Mouse (Mus musculus) left cerebral cortex, postnatal 4 days (tissue): ENCODE results near the gene Abca6. TPM values are rescaled to one million over a fixed set of nuclear protein-coding genes. Genes with fewer than 3 reads are reported as not detected.

Source experiments
- DNase-seq: peaks from one replicate; pipeline ENCODE4 v3.0.0-alpha.2; 2022
- intact Hi-C: fragments of 180-260 bp; cut with DNase I; formaldehyde crosslinking; loops from one replicate; pipeline ENCODE4 v1.15.1; 2025
- total RNA-seq, 2 experiments: library from RNA; stranded (reverse); gene quantifications; 2 replicates each; pipeline ENCODE4 v1.2.3; 2021

The Abca6 gene
- total RNA-seq, 2 experiments from 2014 or later = 0.89 to 0.94 TPM

GRCm38 (mm10) chr11:110198882-110199281, 52.7 kb downstream of the Abca6 start:
- intact Hi-C loops = no loop called here
- DNase-seq = no peak

GRCm38 (mm10) chr11:110196561-110197306, 54.8 kb downstream of the Abca6 start:
- intact Hi-C loops = no loop called here
- DNase-seq = no peak

GRCm38 (mm10) chr11:110195310-110195709, 56.3 kb downstream of the Abca6 start:
- intact Hi-C loops = no loop called here
- no peak for DNase-seq

- intact Hi-C loops = no loop called here
- no peak for DNase-seq
Observed at GRCm38 (mm10) chr11:110171212-110171611, 80.4 kb downstream of the Abca6 start.

- peak; percentile 59 for DNase-seq
- intact Hi-C loops = no loop called here
Observed at GRCm38 (mm10) chr11:110167459-110168251, 83.9 kb downstream of the Abca6 start, which contains the start of gene Abca9. Gene Abca9, minus strand, starts transcription at chr11:110168196.

- intact Hi-C loops = no loop called here
- no peak for DNase-seq
Observed at GRCm38 (mm10) chr11:110165822-110166221, 85.8 kb downstream of the Abca6 start.

GRCm38 (mm10) chr11:110165409-110165808, 86.2 kb downstream of the Abca6 start:
- DNase-seq = no peak
- intact Hi-C loops = no loop called here

GRCm38 (mm10) chr11:110157059-110157458, 94.5 kb downstream of the Abca6 start:
- intact Hi-C loops = no loop called here
- DNase-seq = no peak

- DNase-seq = no peak
- intact Hi-C loops = no loop called here
Observed at GRCm38 (mm10) chr11:110155985-110156384, 95.6 kb downstream of the Abca6 start.

GRCm38 (mm10) chr11:110147640-110148039, 103.9 kb downstream of the Abca6 start:
- DNase-seq = no peak
- intact Hi-C loops = no loop called here

- intact Hi-C loops = no loop called here
- no peak for DNase-seq
Observed at GRCm38 (mm10) chr11:110145421-110145820, 106.2 kb downstream of the Abca6 start.

GRCm38 (mm10) chr11:110130760-110131159, 120.8 kb downstream of the Abca6 start:
- intact Hi-C loops = no loop called here
- no peak for DNase-seq

Other genes starting within 250 kb of the Abca6 start
- 10 to 100 TPM in 1 of 2 experiments, 1 to 10 TPM in 1; 9.3 to 15.8 TPM for gene Abca8a, start 155.8 kb downstream of the Abca6 start, total RNA-seq
- gene Abca9, start 83.6 kb downstream of the Abca6 start, total RNA-seq = 1 to 10 TPM; 8.6 to 9.5 TPM
- 10 to 100 TPM; 32.4 to 32.7 TPM for gene Abca5, start 85.9 kb upstream of the Abca6 start, total RNA-seq
- gene Map2k6, start 147.3 kb upstream of the Abca6 start, total RNA-seq = 10 to 100 TPM; 33.0 to 35.7 TPM